Mouse (Mus musculus) midbrain, embryonic 10.5 days (tissue): Measurements from ENCODE around the gene Olfr815. TPM values are rescaled to one million over a fixed set of nuclear protein-coding genes. Genes with fewer than 3 reads are reported as not detected.
"Not testable (repeated sequence)": the region's sequence is repeated elsewhere in the genome, so short reads cannot be mapped to it uniquely, and the experiment has no call there.

Experiments
- DNase-seq: peaks from one replicate; pipeline ENCODE4 v3.0.0-alpha.2; 2017; ENCODE audit warnings: low spot score
- H3K27ac ChIP-seq: fragments of 300-500 bp; sonication (generic); replicated peaks from 2 replicates; pipeline ENCODE4 v1.5.1; 2016; ENCODE audit warnings: mild to moderate bottlenecking
- H3K27me3 ChIP-seq: fragments of 300-500 bp; sonication (generic); 2 replicates; pipeline ENCODE4 v1.6.1; 2016; ENCODE audit warnings: low read depth, mild to moderate bottlenecking; ENCODE audit not compliant: poor library complexity, severe bottlenecking
- H3K36me3 ChIP-seq: fragments of 300-500 bp; sonication (generic); 2 replicates; pipeline ENCODE4 v1.6.1; 2016; ENCODE audit warnings: mild to moderate bottlenecking, moderate library complexity
- H3K4me1 ChIP-seq: fragments of 300-500 bp; sonication (generic); 2 replicates; pipeline ENCODE4 v1.6.1; 2016
- H3K4me3 ChIP-seq: fragments of 300-500 bp; sonication (generic); 2 replicates; pipeline ENCODE4 v1.5.1; 2016; ENCODE audit warnings: mild to moderate bottlenecking, moderate library complexity
- H3K9me3 ChIP-seq: fragments of 300-500 bp; sonication (generic); replicated peaks from 2 replicates; pipeline ENCODE4 v1.6.1; 2016; ENCODE audit warnings: mild to moderate bottlenecking
- WGBS: fragments of 180-500 bp; shearing (Covaris S2); methylation state at CpG from one replicate; pipeline ENCODE4 v1.1.7; 2016; 5-methylcytosine and 5-hydroxymethylcytosine counted together
- polyA plus RNA-seq: library from polyadenylated mRNA; unstranded; fragments of >200 nt; fragmentation: Nextera tagmentation; extraction: Ambion mirVana; gene quantifications from 2 replicates; pipeline ENCODE4 v1.2.1, GENCODE M21; 2016

The Olfr815 gene
- not detected in 2 replicates for polyA plus RNA-seq

GRCm38 (mm10) chr10:129905767-129906166 is at the start of gene Olfr815:
TSS of gene Olfr815 (minus strand) at chr10:129905867.
- H3K27me3 ChIP-seq, DNase-seq, H3K9me3 ChIP-seq, H3K36me3 ChIP-seq, H3K4me3 ChIP-seq, H3K4me1 ChIP-seq, H3K27ac ChIP-seq: not testable (repeated sequence)
- 69% methylated on average over 1 of the region's 1 CpGs for WGBS

- Histone ChIP-seq H3K4me3 (no peak within 1 kb of the TSS), H3K27me3 (no peaks in the 10 kb centered on the region), H3K36me3 (no peaks in the 10 kb centered on the region), H3K9me3 (no peaks in the 10 kb centered on the region), H3K27ac (no peak within 1 kb of the TSS), H3K4me1 (no peaks in the 10 kb centered on the region)
- DNase-seq, result no peak
- 91% methylated on average over 2 of the region's 2 CpGs for WGBS
These were observed 43.3 kb upstream of the Olfr815 start, which contains the start of gene Olfr818 for GRCm38 (mm10) chr10:129949000-129949399. TSS of gene Olfr818 (minus strand) at chr10:129949100.

- no peaks in the 10 kb centered on the region for H3K4me1 ChIP-seq
- no peak within 1 kb of the TSS for H3K27ac ChIP-seq
- DNase-seq, result no peak
- H3K36me3 ChIP-seq, result no peaks in the 10 kb centered on the region
- 89% methylated on average over 1 of the region's 1 CpGs for WGBS
- no peaks in the 10 kb centered on the region for H3K9me3 ChIP-seq
- no peaks in the 10 kb centered on the region for H3K27me3 ChIP-seq
- H3K4me3 ChIP-seq, result no peak within 1 kb of the TSS
These were observed 9.8 kb upstream of the Olfr815 start, which contains the start of gene Olfr816 for GRCm38 (mm10) chr10:129915497-129915896. TSS of gene Olfr816 (minus strand) at chr10:129915597.

GRCm38 (mm10) chr10:129885934-129886333 is 19.7 kb downstream of the Olfr815 start:
- 91% methylated on average over 7 of the region's 7 CpGs for WGBS

GRCm38 (mm10) chr10:129885496-129885895 is 20.2 kb downstream of the Olfr815 start:
- not testable (repeated sequence) for H3K4me1 ChIP-seq, H3K36me3 ChIP-seq, H3K27me3 ChIP-seq, H3K9me3 ChIP-seq, DNase-seq, H3K4me3 ChIP-seq, H3K27ac ChIP-seq
- 90% methylated on average over 6 of the region's 6 CpGs for WGBS

More at GRCm38 (mm10) chr10:129885934-129886333, 19.7 kb downstream of the Olfr815 start:
- no peak overlapping the region for H3K27ac ChIP-seq
- no peaks in the 10 kb centered on the region for H3K4me1 ChIP-seq
- H3K9me3 ChIP-seq, result peaks cover 3% of the 10 kb centered on the region; the same call in 1 of the 2 replicates
- DNase-seq, result no peak
- H3K4me3 ChIP-seq, result no peak overlapping the region
- no peaks in the 10 kb centered on the region for H3K27me3 ChIP-seq
- no peaks in the 10 kb centered on the region for H3K36me3 ChIP-seq

- H3K36me3 ChIP-seq, H3K4me3 ChIP-seq, H3K4me1 ChIP-seq, H3K27ac ChIP-seq, H3K9me3 ChIP-seq, DNase-seq, H3K27me3 ChIP-seq: not testable (repeated sequence)
- 78% methylated on average over 1 of the region's 1 CpGs for WGBS
These were observed 25.9 kb downstream of the Olfr815 start, which contains the start of gene Olfr814 for GRCm38 (mm10) chr10:129879751-129880150. TSS of gene Olfr814 (minus strand) at chr10:129879851.

GRCm38 (mm10) chr10:129855067-129855466 is 50.6 kb downstream of the Olfr815 start, which contains the start of gene Olfr813:
TSS of gene Olfr813 (plus strand) at chr10:129855367.
- H3K36me3 ChIP-seq, result no peaks in the 10 kb centered on the region
- H3K4me3 ChIP-seq, result no peak within 1 kb of the TSS
- DNase-seq, result no peak
- H3K9me3 ChIP-seq, result no peaks in the 10 kb centered on the region
- no peaks in the 10 kb centered on the region for H3K27me3 ChIP-seq
- no peak within 1 kb of the TSS for H3K27ac ChIP-seq
- no peaks in the 10 kb centered on the region for H3K4me1 ChIP-seq

Other genes with a start within 250 kb of the Olfr815 start
- not detected in 2 replicates for gene Olfr800, start 248.2 kb downstream of the Olfr815 start, polyA plus RNA-seq
- not detected in 2 replicates for gene Olfr801, start 232.0 kb downstream of the Olfr815 start, polyA plus RNA-seq
- not detected in 2 replicates for gene Olfr802, start 217.7 kb downstream of the Olfr815 start, polyA plus RNA-seq
- not detected in 2 replicates for gene Olfr803, start 211.6 kb downstream of the Olfr815 start, polyA plus RNA-seq
- gene Olfr804, start 202.7 kb downstream of the Olfr815 start, polyA plus RNA-seq, result not detected in 2 replicates
- not detected in 2 replicates for gene Olfr805, start 176.5 kb downstream of the Olfr815 start, polyA plus RNA-seq
- gene Olfr806, start 163.9 kb downstream of the Olfr815 start, polyA plus RNA-seq, result not detected in 2 replicates
- gene Olfr807, start 148.1 kb downstream of the Olfr815 start, polyA plus RNA-seq, result not detected in 2 replicates
- gene Olfr808, start 140.4 kb downstream of the Olfr815 start, polyA plus RNA-seq, result not detected in 2 replicates
- gene Olfr809, start 131.2 kb downstream of the Olfr815 start, polyA plus RNA-seq, result not detected in 2 replicates
- not detected in 2 replicates for gene Olfr810, start 111.0 kb downstream of the Olfr815 start, polyA plus RNA-seq
- not detected in 2 replicates for gene Olfr811, start 101.5 kb downstream of the Olfr815 start, polyA plus RNA-seq
- gene Olfr812, start 59.8 kb downstream of the Olfr815 start, polyA plus RNA-seq, result not detected in 2 replicates
- gene Olfr813, start 50.5 kb downstream of the Olfr815 start, polyA plus RNA-seq, result not detected in 2 replicates
- not detected in 2 replicates for gene Olfr814, start 26.0 kb downstream of the Olfr815 start, polyA plus RNA-seq
- gene Olfr816, start 9.7 kb upstream of the Olfr815 start, polyA plus RNA-seq, result not detected in 2 replicates
- gene Olfr818, start 43.2 kb upstream of the Olfr815 start, polyA plus RNA-seq, result not detected in 2 replicates
- not detected in 2 replicates for gene Olfr819, start 61.4 kb upstream of the Olfr815 start, polyA plus RNA-seq
- gene Olfr247, start 70.3 kb upstream of the Olfr815 start, polyA plus RNA-seq, result not detected in 2 replicates
- gene Gm10310, start 79.2 kb upstream of the Olfr815 start, polyA plus RNA-seq, result not detected in 2 replicates
- not detected in 2 replicates for gene Olfr820, start 106.8 kb upstream of the Olfr815 start, polyA plus RNA-seq
- gene Olfr821, start 124.5 kb upstream of the Olfr815 start, polyA plus RNA-seq, result not detected in 2 replicates
- not detected in 2 replicates for gene Olfr822, start 165.3 kb upstream of the Olfr815 start, polyA plus RNA-seq
- not detected in 2 replicates for gene Olfr823, start 209.5 kb upstream of the Olfr815 start, polyA plus RNA-seq
- not detected in 2 replicates for gene Olfr824, start 224.1 kb upstream of the Olfr815 start, polyA plus RNA-seq